In the genomic region with DNA sequence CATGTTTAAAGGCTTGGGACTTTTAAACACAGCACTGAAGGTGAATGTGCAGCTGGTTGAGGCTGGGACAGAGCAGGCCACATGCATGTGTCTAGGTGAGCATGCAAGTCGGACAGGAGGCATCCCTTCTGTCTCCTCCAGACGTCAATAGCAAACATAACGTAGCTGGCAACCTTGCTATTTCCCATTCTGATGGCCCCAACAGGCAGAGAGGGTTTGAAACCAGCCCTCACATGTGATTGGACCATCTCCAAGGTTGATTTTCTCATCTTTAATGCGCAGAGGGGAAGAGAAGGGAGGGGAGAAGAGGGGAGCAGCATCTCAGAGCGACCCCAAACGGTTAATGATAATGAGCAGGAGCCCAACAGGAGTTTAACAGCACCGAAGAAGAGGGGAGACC, we compare ENCODE assay signal across 9 mouse cellular contexts.
DNase-seq lines count a peak whose midpoint lies in the region; ATAC-seq and TF ChIP-seq lines count a peak whose summit lies in the region.
"Had no signal": no experiment of that assay in that cellular context is flagged by ENCODE, and none has a peak within 500 bp of the region (broad histone marks: within the 10 kb centered on the region; RNA-seq: fewer than 3 reads in every experiment).

No protein-coding gene starts in this region.

- H3K4me1 ChIP-seq in heart, postnatal 0 days (ENCODE audit: control insufficient read depth, insufficient read depth) = peaks cover 25% of the 10 kb centered on the region; the same call in 1 of the 2 replicates
- H3K4me1 ChIP-seq in embryonic facial prominence, embryonic 15.5 days = peaks cover 71% of the 10 kb centered on the region
- H3K4me1 ChIP-seq in hindbrain, postnatal 0 days (ENCODE audit: insufficient read depth, low read length) = peaks cover 62% of the 10 kb centered on the region

- no peak overlapping the region for H3K4me3 ChIP-seq in heart, postnatal 0 days (ENCODE audit: low read depth, low read length)
- H3K4me3 ChIP-seq in embryonic facial prominence, embryonic 15.5 days (replicated peaks) = no peak overlapping the region
- no peak overlapping the region for H3K4me3 ChIP-seq in hindbrain, postnatal 0 days (ENCODE audit: low read length)
- H3K4me3 ChIP-seq: erythroblast, embryonic 14.5 days had no signal

- H3K9me3 ChIP-seq in heart, postnatal 0 days (replicated peaks; ENCODE audit: control insufficient read depth, low read length) = no peaks in the 10 kb centered on the region
- no peaks in the 10 kb centered on the region for H3K9me3 ChIP-seq in embryonic facial prominence, embryonic 15.5 days (replicated peaks)
- no peaks in the 10 kb centered on the region for H3K9me3 ChIP-seq in hindbrain, postnatal 0 days (ENCODE audit: low read length)

- H3K27ac ChIP-seq in heart, postnatal 0 days (ENCODE audit: low read depth) = peak overlapping the region; percentile 32; the same call in 1 of the 2 replicates
- H3K27ac ChIP-seq in embryonic facial prominence, embryonic 15.5 days (replicated peaks) = peak overlapping the region; percentile 58; the same call in 1 of the 2 replicates
- peak overlapping the region; percentile 37; the same call in 1 of the 2 replicates for H3K27ac ChIP-seq in hindbrain, postnatal 0 days

- ATAC-seq in heart, postnatal 0 days (ENCODE audit: insufficient read depth, low read depth) = no peak
- ATAC-seq in embryonic facial prominence, embryonic 15.5 days (ENCODE audit: insufficient number of reproducible peaks, low FRiP score, low TSS enrichment, low read depth) = no peak
- ATAC-seq in hindbrain, postnatal 0 days = no peak

- TF ChIP-seq EP300 in heart, postnatal 0 days (IDR thresholded peaks at IDR 0.05; ENCODE audit: low read depth) = no peak

- WGBS in heart, postnatal 0 days = 36% methylated on average over 7 of the region's 7 CpGs
- 15% methylated on average over 7 of the region's 7 CpGs for WGBS in embryonic facial prominence, embryonic 15.5 days
- WGBS in hindbrain, postnatal 0 days = 11% methylated on average over 7 of the region's 7 CpGs

- H3K9ac ChIP-seq in heart, postnatal 0 days (replicated peaks; ENCODE audit: low read depth, low read length) = no peak overlapping the region
- H3K9ac ChIP-seq in embryonic facial prominence, embryonic 15.5 days = no peak overlapping the region
- H3K9ac ChIP-seq in hindbrain, postnatal 0 days (replicated peaks; ENCODE audit: low read length) = no peak overlapping the region; the same call in 1 of the 2 replicates

- TF ChIP-seq CTCF in heart, postnatal 0 days (IDR thresholded peaks at IDR 0.05; ENCODE audit: low read depth) = no peak
- TF ChIP-seq CTCF in hindbrain, postnatal 0 days (IDR thresholded peaks at IDR 0.05; ENCODE audit: low read depth) = no peak

- H3K4me2 ChIP-seq in heart, postnatal 0 days (ENCODE audit: low read depth, low read length) = no peak overlapping the region
- no peak overlapping the region for H3K4me2 ChIP-seq in embryonic facial prominence, embryonic 15.5 days (replicated peaks)
- no peak overlapping the region for H3K4me2 ChIP-seq in hindbrain, postnatal 0 days (ENCODE audit: low read depth, low read length)

- DNase-seq in heart, postnatal 0 days (ENCODE audit: low spot score) = no peak
- DNase-seq in heart, adult 18-20 months = no peak
- peak; percentile 50 for DNase-seq in hindbrain, postnatal 0 days (ENCODE audit: low spot score)
- peak; percentile 31 for DNase-seq in neural tube, embryonic 10.5 days (ENCODE audit: extremely low spot score, low spot score)
- no peak for DNase-seq in cerebellum, adult 9-11 months
- DNase-seq in spleen, adult 18-20 months = no peak
- no peak for DNase-seq in right cerebral cortex, postnatal 25 days

- no peaks in the 10 kb centered on the region for H3K36me3 ChIP-seq in heart, postnatal 0 days (replicated peaks; ENCODE audit: control insufficient read depth, insufficient read depth, low read length)
- H3K36me3 ChIP-seq in embryonic facial prominence, embryonic 15.5 days = no peaks in the 10 kb centered on the region
- H3K36me3 ChIP-seq in hindbrain, postnatal 0 days (ENCODE audit: insufficient read depth, low read length) = no peaks in the 10 kb centered on the region

- H3K27me3 ChIP-seq in heart, postnatal 0 days (ENCODE audit: control insufficient read depth, insufficient read depth, low read length) = 0 out of 2 replicates have a peak, but pooled peaks cover 4% of the 10 kb centered on the region
- no peaks in the 10 kb centered on the region for H3K27me3 ChIP-seq in embryonic facial prominence, embryonic 15.5 days
- no peaks in the 10 kb centered on the region for H3K27me3 ChIP-seq in hindbrain, postnatal 0 days (ENCODE audit: insufficient read depth, low read length)

Comparison
In these comparisons a context has a peak if more than half of its experiments do, and no peak if none do; other contexts are left out.
1. DNase-seq: peak in hindbrain, postnatal 0 days (single experiment) and neural tube, embryonic 10.5 days (single experiment); none in heart, postnatal 0 days (single experiment), heart, adult 18-20 months (0 of 2), cerebellum, adult 9-11 months (single experiment), spleen, adult 18-20 months (0 of 2) and right cerebral cortex, postnatal 25 days (single experiment).
2. Peak in every context shown above with its lines, with median percentiles within 50 percentile points of each other: H3K27ac ChIP-seq.